Mouse (Mus musculus) brain, adult 10 weeks (tissue): ENCODE measurements around the gene Ces3b. TPM values are rescaled to one million over a fixed set of nuclear protein-coding genes. Genes with fewer than 3 reads are reported as not detected.

Experiments
- polyA plus RNA-seq: library from polyadenylated mRNA; stranded (reverse); fragments of 350-450 nt; fragmentation: Illumina TruSeq; extraction: RNeasy Lipid Tissue Mini Kit (QIAGEN cat#74804); gene quantifications from one replicate; pipeline ENCODE4 v1.2.3, GENCODE M21; 2015; ENCODE audit warnings: low read depth, low replicate concordance

The Ces3b gene
- polyA plus RNA-seq: not detected

GRCm38 (mm10) chr8:105083449-105084050, at the start of gene Ces3b:
Ces3b (plus strand) TSS chr8:105083753.

DNA sequence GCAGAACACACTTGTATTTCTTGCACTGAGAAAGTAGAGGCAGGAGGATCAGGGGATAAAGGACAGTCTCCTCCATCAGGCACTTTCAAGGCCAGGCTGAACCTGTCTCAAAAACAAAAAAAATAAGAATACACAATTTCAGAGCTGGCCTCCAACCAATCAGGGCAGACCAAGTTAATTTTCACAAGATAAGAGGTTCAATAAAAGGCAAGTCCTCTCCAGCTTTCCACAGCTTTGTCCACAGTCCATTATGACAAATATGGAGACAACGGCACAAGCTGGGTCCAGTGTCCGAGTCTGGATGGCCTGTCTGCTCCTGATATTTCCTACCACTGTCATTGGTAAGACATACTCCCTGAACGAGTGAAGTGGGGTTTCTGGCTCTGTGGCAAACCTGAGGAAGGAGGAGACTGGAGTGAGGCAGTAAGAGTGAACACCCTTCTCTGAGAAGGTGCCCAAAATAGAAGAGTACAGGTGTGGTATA, 35.1 kb upstream of the Ces3b start, which contains the start of gene Ces3a:
Gene Ces3a, plus strand, starts transcription at position 231 of the 484 bp plus-strand sequence.

DNA sequence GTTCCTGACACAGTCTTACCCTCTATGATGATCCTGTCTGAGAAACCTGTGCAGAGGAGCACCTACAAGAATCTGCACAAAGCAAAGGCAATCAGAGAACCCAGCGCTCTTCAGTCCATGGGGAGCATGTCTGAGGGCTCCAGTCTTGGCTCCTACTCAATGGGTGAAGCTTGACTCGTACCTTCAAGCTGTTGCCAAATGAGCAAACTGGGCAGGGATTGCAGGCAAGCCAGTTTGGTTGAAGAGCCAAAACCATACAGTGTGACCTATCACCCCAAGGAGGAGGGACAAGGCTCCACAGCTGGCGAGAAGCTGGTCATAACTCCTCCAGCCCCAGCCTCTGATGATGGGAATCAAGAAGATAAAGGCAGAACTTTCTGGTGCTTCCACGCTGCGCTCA, 48.0 kb downstream of the Ces3b start, which contains the start of gene Ces4a:
Gene Ces4a, plus strand, starts transcription at position 292 of the 400 bp plus-strand sequence.

Other genes with a start within 250 kb of the Ces3b start
- gene Ces2c, start 236.7 kb upstream of the Ces3b start, polyA plus RNA-seq: not detected
- gene Ces2e, start 157.5 kb upstream of the Ces3b start, polyA plus RNA-seq: not detected
- gene Ces2f, start 136.4 kb upstream of the Ces3b start, polyA plus RNA-seq: not detected
- not detected for gene Ces2g, start 122.0 kb upstream of the Ces3b start, polyA plus RNA-seq
- gene Ces2h, start 82.9 kb upstream of the Ces3b start, polyA plus RNA-seq: not detected
- 0.52 TPM for gene Ces3a, start 35.2 kb upstream of the Ces3b start, polyA plus RNA-seq
- gene Ces4a, start 48.0 kb downstream of the Ces3b start, polyA plus RNA-seq: not detected
- gene Cbfb, start 86.9 kb downstream of the Ces3b start, polyA plus RNA-seq: 23.1 TPM
- 30.8 TPM for gene D230025D16Rik, start 141.4 kb downstream of the Ces3b start, polyA plus RNA-seq
- gene B3gnt9, start 171.4 kb downstream of the Ces3b start, polyA plus RNA-seq: 4.0 TPM
- gene Tradd, start 180.9 kb downstream of the Ces3b start, polyA plus RNA-seq: 11.9 TPM
- 0.62 TPM for gene Fbxl8, start 180.9 kb downstream of the Ces3b start, polyA plus RNA-seq
- 18.8 TPM for gene Hsf4, start 186.0 kb downstream of the Ces3b start, polyA plus RNA-seq
- gene Nol3, start 192.4 kb downstream of the Ces3b start, polyA plus RNA-seq: 13.3 TPM
- 18.4 TPM for gene 4931428F04Rik, start 206.1 kb downstream of the Ces3b start, polyA plus RNA-seq
- gene Exoc3l, start 212.3 kb downstream of the Ces3b start, polyA plus RNA-seq: 1.3 TPM
- 30.4 TPM for gene E2f4, start 213.9 kb downstream of the Ces3b start, polyA plus RNA-seq
- gene Elmo3, start 221.8 kb downstream of the Ces3b start, polyA plus RNA-seq: 2.6 TPM
- gene Lrrc29, start 242.5 kb downstream of the Ces3b start, polyA plus RNA-seq: 1.5 TPM
- 88.0 TPM for gene Tmem208, start 242.6 kb downstream of the Ces3b start, polyA plus RNA-seq